Mouse (Mus musculus) liver, embryonic 12.5 days (tissue): Measurements from ENCODE around the gene Col8a2. TPM values are rescaled to one million over a fixed set of nuclear protein-coding genes. Genes with fewer than 3 reads are reported as not detected.

Source experiments
- polyA plus RNA-seq: library from polyadenylated mRNA; unstranded; fragments of >200 nt; fragmentation: Nextera tagmentation; extraction: Ambion mirVana; gene quantifications from 2 replicates; pipeline ENCODE4 v1.2.1, GENCODE M21; 2016

Col8a2 gene
- polyA plus RNA-seq, 1 experiment from 2014 or later = 1.8 TPM

Other genes starting within 250 kb of the Col8a2 start
- 128 and 138 TPM in 2 replicates for gene Mrps15, start 239.9 kb upstream of the Col8a2 start, polyA plus RNA-seq
- gene Oscp1, start 228.2 kb upstream of the Col8a2 start, polyA plus RNA-seq = 2.8 and 3.0 TPM in 2 replicates
- gene Lsm10, start 190.2 kb upstream of the Col8a2 start, polyA plus RNA-seq = 34.5 and 36.7 TPM in 2 replicates
- gene Stk40, start 182.8 kb upstream of the Col8a2 start, polyA plus RNA-seq = 22.4 and 23.0 TPM in 2 replicates
- gene Eva1b, start 139.0 kb upstream of the Col8a2 start, polyA plus RNA-seq = 19.3 and 19.5 TPM in 2 replicates
- gene Sh3d21, start 123.3 kb upstream of the Col8a2 start, polyA plus RNA-seq = 1.3 and 1.6 TPM in 2 replicates
- 162 and 163 TPM in 2 replicates for gene Thrap3, start 84.0 kb upstream of the Col8a2 start, polyA plus RNA-seq
- 20.9 and 23.3 TPM in 2 replicates for gene Map7d1, start 30.4 kb upstream of the Col8a2 start, polyA plus RNA-seq
- 43.7 and 44.0 TPM in 2 replicates for gene Trappc3, start 24.5 kb upstream of the Col8a2 start, polyA plus RNA-seq
- 36.0 and 38.0 TPM in 2 replicates for gene Adprhl2, start 34.9 kb downstream of the Col8a2 start, polyA plus RNA-seq
- 0.54 and 0.57 TPM in 2 replicates for gene Tekt2, start 38.9 kb downstream of the Col8a2 start, polyA plus RNA-seq
- 8.1 and 8.2 TPM in 2 replicates for gene Ago3, start 142.8 kb downstream of the Col8a2 start, polyA plus RNA-seq
- 1.4 and 1.7 TPM in 2 replicates for gene Ago1, start 181.8 kb downstream of the Col8a2 start, polyA plus RNA-seq
- 0.23 and 0.37 TPM in 2 replicates for gene Ago4, start 246.7 kb downstream of the Col8a2 start, polyA plus RNA-seq